Mouse (Mus musculus) ES-E14 (cell line): ENCODE measurements around the gene Lrrc75a. TPM values are rescaled to one million over a fixed set of nuclear protein-coding genes. Genes with fewer than 3 reads are reported as not detected.

Experiments
- DNase-seq: peaks from one replicate; pipeline ENCODE4 v3.0.0-alpha.2; 2013; ENCODE audit warnings: low read depth, low spot score
- H3K27ac ChIP-seq: 2 replicates; pipeline ENCODE4 v1.5.1; 2012; ENCODE audit warnings: low read depth, mild to moderate bottlenecking, low read length, moderate library complexity, mixed read lengths; ENCODE audit not compliant: poor library complexity, insufficient read depth, severe bottlenecking
- H3K36me3 ChIP-seq: 2 replicates; pipeline ENCODE4 v1.6.1; 2012; ENCODE audit warnings: mild to moderate bottlenecking, low read length, moderate library complexity, mixed read lengths; ENCODE audit not compliant: control insufficient read depth, poor library complexity, insufficient read depth, severe bottlenecking
- H3K4me1 ChIP-seq, 2 experiments: fragments of 150-350 bp in 1 of 2; sonication (generic) in 1 of 2; 2 replicates each; pipeline ENCODE4 v1.6.1; 2012; ENCODE audit warnings: low read length in 2 of 2, mild to moderate bottlenecking in 1 of 2, mixed read lengths in 1 of 2; ENCODE audit not compliant: control insufficient read depth in 2 of 2, insufficient read depth in 2 of 2, poor library complexity in 1 of 2
- H3K4me3 ChIP-seq, 2 experiments: fragments of 150-350 bp in 1 of 2; sonication (generic) in 1 of 2; 2 replicates each; pipeline ENCODE4 v1.5.1; 2012; ENCODE audit warnings: low read length in 2 of 2, low read depth in 1 of 2, mild to moderate bottlenecking in 1 of 2, mixed read lengths in 1 of 2; ENCODE audit not compliant: insufficient read depth in 1 of 2, poor library complexity in 1 of 2, severe bottlenecking in 1 of 2
- H3K9ac ChIP-seq: 2 replicates; pipeline ENCODE4 v1.6.1; 2012; ENCODE audit warnings: low read depth, mild to moderate bottlenecking, low read length, mixed read lengths; ENCODE audit not compliant: poor library complexity, insufficient read depth, severe bottlenecking
- H3K9me3 ChIP-seq: fragments of 150-350 bp; sonication (generic); 2 replicates; pipeline ENCODE4 v1.6.1; 2012; ENCODE audit warnings: low read depth, mild to moderate bottlenecking, low read length; ENCODE audit not compliant: control insufficient read depth, insufficient read depth
- CHD2 ChIP-seq: IDR thresholded peaks from 2 replicates; pipeline ENCODE4 v1.6.1; 2014; ENCODE audit warnings: mild to moderate bottlenecking, low read depth, low read length, inconsistent platforms
- HCFC1 ChIP-seq: IDR thresholded peaks from 2 replicates; pipeline ENCODE4 v1.6.1; 2012; ENCODE audit warnings: low read length, inconsistent platforms, borderline replicate concordance; ENCODE audit not compliant: insufficient read depth
- MAFK ChIP-seq: IDR thresholded peaks from 2 replicates; pipeline ENCODE4 v1.6.1; 2014; ENCODE audit warnings: mild to moderate bottlenecking, low read depth, low read length, inconsistent platforms; ENCODE audit not compliant: insufficient read depth
- ZC3H11A ChIP-seq: IDR thresholded peaks from 2 replicates; pipeline ENCODE4 v1.6.1; 2012; ENCODE audit warnings: low read depth, mild to moderate bottlenecking, inconsistent platforms, low read length, borderline replicate concordance
- ZNF384 ChIP-seq: IDR thresholded peaks from 2 replicates; pipeline ENCODE4 v1.6.1; 2012; ENCODE audit warnings: low read depth, low read length, inconsistent platforms
- in situ Hi-C, 2 experiments: fragments of 600-800 bp; cut with MboI; formaldehyde crosslinking; loops; one replicate each; pipeline ENCODE4 v1.15.1; 2025; ENCODE audit warnings: low sequenced_read_pairs in 2 of 2, inconsistent platforms in 1 of 2; ENCODE audit not compliant: unreplicated experiment in 2 of 2
- total RNA-seq: library from RNA; depleted of rRNA; stranded (reverse); fragments of 300-350 nt; gene quantifications from 2 replicates; pipeline ENCODE4 v1.2.3, GENCODE M21; 2012

The Lrrc75a gene
- total RNA-seq, 1 experiment, result 9.9 TPM

- in situ Hi-C loops, result no loop called here
- Histone ChIP-seq H3K4me3 (no peak overlapping the region), H3K4me1 (peaks cover 17 to 33% of the 10 kb centered on the region in 2 experiments), H3K27ac (peak overlapping the region; percentile 57), H3K9me3 (no peaks in the 10 kb centered on the region), H3K9ac (0 out of 2 replicates have a peak overlapping the region, but pooled peaks have one; percentile 7), H3K36me3 (no peaks in the 10 kb centered on the region; the same call in 1 of the 2 replicates)
- no peak for DNase-seq
- TF ChIP-seq CHD2 (no peak), MAFK (no peak), HCFC1 (no peak), ZC3H11A (no peak), ZNF384 (no peak)
Observed at GRCm38 (mm10) chr11:62644602-62645336, 3.6 kb downstream of the Lrrc75a start.

- Histone ChIP-seq H3K27ac (no peak overlapping the region), H3K36me3 (no peaks in the 10 kb centered on the region; the same call in 1 of the 2 replicates), H3K4me3 (no peak overlapping the region), H3K9ac (no peak overlapping the region), H3K9me3 (no peaks in the 10 kb centered on the region), H3K4me1 (peaks cover 18 to 33% of the 10 kb centered on the region in 2 experiments)
- TF ChIP-seq HCFC1 (no peak), MAFK (no peak), ZNF384 (no peak), CHD2 (no peak), ZC3H11A (no peak)
- in situ Hi-C loops, result no loop called here
- no peak for DNase-seq
Observed at GRCm38 (mm10) chr11:62643681-62644363, 4.5 kb downstream of the Lrrc75a start.

- Histone ChIP-seq H3K27ac (no peak overlapping the region), H3K4me1 (peaks cover 18 to 33% of the 10 kb centered on the region in 2 experiments)
Observed at GRCm38 (mm10) chr11:62643011-62643631, 5.2 kb downstream of the Lrrc75a start.

GRCm38 (mm10) chr11:62642023-62642844, 6.1 kb downstream of the Lrrc75a start:
- H3K27ac ChIP-seq, result no peak overlapping the region
- no peak overlapping the region for H3K9ac ChIP-seq
- no peaks in the 10 kb centered on the region; the same call in 1 of the 2 replicates for H3K36me3 ChIP-seq
- H3K9me3 ChIP-seq, result no peaks in the 10 kb centered on the region
- H3K4me3 ChIP-seq, result no peak overlapping the region
- TF ChIP-seq MAFK, result no peak
- TF ChIP-seq ZC3H11A, result no peak
- no peak for TF ChIP-seq CHD2
- no peak for TF ChIP-seq HCFC1
- TF ChIP-seq ZNF384, result no peak
- DNase-seq, result no peak
- in situ Hi-C loops, result no loop called here
- H3K4me1 ChIP-seq, result peaks cover 15 to 36% of the 10 kb centered on the region in 2 experiments

More at GRCm38 (mm10) chr11:62643011-62643631, 5.2 kb downstream of the Lrrc75a start:
- Histone ChIP-seq H3K9ac (no peak overlapping the region), H3K36me3 (no peaks in the 10 kb centered on the region; the same call in 1 of the 2 replicates), H3K4me3 (no peak overlapping the region), H3K9me3 (no peaks in the 10 kb centered on the region)
- in situ Hi-C loops, result no loop called here
- TF ChIP-seq ZC3H11A, result no peak
- no peak for TF ChIP-seq MAFK
- no peak for TF ChIP-seq CHD2
- TF ChIP-seq ZNF384, result no peak
- TF ChIP-seq HCFC1, result no peak
- DNase-seq, result no peak
